Mouse (Mus musculus): ENCODE data around the gene Zg16.
"Not testable (repeated sequence)": the region's sequence is repeated elsewhere in the genome, so short reads cannot be mapped to it uniquely, and the experiment has no call there.

Gene Zg16

DNA sequence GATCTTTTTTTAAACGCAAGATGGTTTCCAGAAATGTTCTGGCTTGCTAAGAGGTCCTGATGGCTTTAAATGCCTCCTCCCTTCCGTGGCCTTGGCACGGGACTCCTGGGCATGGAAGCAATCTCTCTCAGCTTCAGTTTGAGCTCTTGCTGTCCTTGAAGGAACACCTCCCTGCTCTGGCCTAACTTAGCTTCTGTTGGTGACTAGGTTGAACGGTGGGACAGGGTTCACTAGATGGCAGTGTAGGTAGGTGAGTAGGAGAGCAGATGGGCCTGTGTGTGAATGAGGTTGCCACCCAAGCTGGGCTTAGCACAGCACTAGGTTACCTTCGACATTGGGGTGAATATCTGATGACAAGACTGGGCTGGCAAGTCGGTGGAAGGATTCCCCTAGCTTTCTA lies 16.8 kb upstream of the Zg16 start:
- no peak for DNase-seq

DNA sequence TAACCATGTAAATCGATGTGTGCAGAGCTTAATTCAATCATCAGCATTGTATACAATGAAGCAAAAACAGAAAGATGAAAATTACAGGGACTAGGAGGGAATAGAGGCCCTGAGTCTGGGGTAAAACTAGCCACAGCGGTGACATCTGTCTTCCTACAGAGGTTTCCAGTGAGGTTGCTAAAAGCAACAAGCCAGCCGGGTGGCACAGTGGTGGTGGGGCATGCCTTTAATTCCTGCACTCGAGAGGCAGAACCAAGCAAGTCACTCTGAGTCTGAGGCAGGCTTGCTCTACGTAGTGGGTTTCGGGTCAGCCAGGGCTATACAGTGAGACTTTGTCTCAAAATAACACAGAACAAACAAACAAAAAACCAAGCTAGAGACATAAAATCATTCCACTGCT lies 15.0 kb upstream of the Zg16 start:
- DNase-seq = no peak

DNA sequence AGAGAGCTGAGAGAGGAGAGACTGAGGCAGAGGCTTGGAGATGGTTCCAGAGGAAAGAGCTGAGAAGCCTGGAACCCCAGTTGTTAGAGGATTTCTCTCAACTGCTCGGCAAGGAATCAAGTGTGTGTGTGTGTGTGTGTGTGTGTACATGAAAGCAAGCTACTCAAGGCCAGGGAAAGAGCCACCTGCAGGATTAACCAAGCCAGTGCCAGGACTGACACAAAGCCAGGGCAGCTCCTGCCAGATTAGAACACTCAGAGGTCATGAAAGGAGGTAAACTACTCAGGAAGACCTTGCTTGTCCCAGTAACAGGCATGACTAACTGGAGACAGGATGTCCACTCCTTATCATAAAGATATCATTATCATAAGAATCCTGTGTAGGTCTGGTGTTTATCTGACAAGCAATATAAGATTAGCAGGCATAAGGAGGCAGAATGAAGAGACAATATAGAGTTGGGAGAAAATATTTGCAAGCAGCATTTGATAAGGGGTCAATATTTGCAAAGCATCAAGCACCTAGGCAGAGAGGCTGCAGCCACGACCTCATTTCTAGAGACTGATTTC lies 14.4 kb upstream of the Zg16 start:
- no peak for DNase-seq

DNA sequence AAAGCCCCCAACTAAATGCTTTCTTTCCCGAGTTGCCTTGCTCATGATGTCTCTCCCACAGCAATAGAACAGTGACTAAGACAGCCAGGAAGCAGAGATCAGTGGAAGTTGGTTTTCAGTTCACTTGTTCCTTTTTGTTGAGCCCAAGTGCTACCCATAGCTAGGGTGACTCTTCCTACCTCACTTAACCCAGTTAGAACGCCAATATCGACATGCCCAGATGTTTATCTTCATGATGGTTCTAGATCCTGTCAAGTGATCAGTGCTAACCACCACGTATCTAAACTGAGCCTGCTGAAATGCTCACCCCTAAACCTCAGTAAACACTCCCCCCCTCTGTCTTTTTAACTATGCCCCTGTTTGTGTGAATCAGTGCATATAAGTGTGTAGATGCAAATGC lies 12.4 kb upstream of the Zg16 start:
- no peak for DNase-seq

GRCm38 (mm10) chr7:127098950-127099349 lies 11.8 kb upstream of the Zg16 start:
- DNase-seq = no peak

DNA sequence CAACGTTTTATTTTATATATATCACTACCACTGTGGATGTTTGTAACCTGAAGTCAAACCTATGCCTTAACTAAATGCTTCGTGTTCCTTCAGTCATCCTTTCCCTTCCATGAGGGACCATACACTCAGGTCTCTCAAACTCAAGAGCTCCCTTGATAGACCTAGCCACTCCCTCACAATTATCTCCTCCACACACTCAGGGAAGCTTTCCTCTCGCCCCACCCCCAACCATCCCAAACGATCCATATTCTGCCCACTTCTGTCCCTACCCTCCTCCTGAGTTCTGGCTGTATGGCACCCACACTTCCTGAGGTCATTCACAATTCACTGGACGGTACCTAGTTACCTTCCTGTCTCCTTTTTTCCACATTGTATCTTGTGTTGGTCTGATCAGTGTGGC lies 11.4 kb upstream of the Zg16 start:
- DNase-seq = no peak

GRCm38 (mm10) chr7:127096456-127096855 lies 9.3 kb upstream of the Zg16 start:
- DNase-seq = no peak

- DNase-seq = no peak
Observed at GRCm38 (mm10) chr7:127093914-127094313, 6.8 kb upstream of the Zg16 start.

DNA sequence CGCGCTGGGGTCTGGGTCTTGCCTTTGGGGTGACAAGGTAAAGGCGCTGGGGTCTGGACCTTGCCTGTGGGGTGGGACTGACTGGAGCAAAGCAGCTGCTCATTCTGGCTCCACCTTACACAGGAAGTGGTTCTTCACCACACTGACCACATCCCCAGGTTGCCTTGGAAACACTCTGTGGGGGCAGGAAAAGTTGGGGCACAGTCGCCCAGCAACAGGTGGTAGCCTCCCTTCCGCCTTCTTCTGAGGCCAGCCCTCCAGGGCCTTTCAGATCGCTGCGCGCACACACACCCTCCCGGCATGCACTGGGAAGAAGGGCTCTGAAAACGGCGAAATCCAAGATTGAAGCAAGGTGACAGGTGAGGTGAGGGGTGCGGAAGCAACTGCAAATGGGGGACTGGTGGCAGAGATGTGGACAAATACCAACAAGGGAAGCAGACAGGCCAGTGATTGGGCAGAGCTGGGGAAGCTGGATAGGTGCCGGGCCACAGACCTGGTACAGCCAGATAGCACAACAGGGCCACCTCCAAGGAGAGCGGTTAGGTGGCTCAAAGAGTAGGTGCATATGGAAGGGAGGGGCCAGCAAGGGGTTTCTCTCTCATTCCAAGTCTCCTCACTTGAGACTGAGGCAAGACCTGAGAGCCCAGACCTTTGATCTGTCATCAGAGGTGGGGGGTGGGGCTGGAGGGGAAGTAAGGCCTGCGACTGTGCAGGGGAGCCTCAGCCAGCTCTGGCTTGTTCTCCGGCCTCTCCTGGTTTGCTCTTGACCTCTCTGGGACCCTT lies 4.2 kb upstream of the Zg16 start, which contains the start of gene AI467606:
Gene AI467606, plus strand, starts transcription at position 246 of the 783 bp plus-strand sequence.
- DNase-seq = no peak

GRCm38 (mm10) chr7:127090154-127091113 lies 3.3 kb upstream of the Zg16 start:
- no peak for DNase-seq

DNA sequence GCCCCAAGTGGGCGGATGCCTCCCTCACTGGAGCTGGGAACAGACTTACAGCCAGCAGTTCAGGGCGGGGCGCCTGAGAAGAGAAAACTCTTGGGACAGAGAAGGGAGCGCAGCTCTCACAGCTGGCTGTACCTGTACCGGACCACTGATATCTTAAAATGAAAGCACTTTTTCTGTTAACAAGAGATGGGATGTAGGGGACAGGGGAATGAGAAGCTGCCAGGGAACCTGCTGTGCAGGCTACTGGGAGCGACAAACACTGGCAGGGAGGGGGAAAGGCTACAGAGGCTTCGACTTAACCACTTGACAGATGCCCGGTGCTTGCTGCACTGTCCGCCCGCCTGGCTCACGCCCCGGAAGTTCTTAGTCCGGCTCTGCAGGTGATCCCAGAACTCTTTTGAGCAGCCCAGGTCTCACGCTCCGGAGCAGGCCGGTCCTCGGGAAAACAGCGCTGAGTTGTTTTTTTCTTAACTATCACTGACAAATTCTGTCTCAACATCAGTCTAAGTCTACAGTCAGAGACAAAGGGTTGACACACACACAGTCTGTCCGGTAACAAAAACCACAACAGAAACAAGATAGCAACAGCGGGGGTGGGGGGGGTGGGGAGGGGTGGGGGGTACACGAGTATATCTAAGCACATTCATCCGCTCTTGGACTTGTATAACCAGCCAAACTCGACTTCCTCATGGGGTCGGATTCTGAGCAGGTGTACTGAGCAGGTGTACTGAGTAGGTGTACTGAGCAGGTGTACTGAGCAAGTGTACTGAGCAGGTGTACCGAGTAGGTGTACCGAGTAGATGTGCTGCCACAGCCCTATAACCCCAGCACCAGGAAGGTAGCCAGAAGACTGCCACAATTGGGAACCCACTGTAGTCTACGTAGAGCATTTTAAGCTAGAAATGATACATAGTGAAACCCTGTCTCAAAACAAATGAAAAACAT lies 2.0 kb upstream of the Zg16 start:
- DNase-seq = no peak

DNA sequence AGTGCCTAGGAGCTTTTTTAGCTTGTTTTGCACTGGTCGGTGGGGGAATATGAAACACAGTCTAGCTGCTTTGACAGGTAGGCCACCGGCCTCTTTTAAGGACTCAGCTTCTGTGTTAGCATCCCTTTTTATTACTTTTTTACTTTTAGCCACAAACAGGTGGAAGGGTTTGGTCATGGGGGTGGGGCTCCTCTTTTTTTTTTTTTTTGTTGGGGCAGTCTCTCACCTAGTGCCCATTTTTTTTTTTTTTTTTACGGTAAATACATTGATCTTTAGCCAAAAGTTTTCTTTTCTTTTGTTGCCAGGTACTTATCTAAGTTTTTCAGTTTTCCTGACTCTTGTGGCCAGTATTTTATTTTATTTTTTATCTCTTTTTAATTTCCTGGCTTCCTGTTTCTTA lies 955 bp upstream of the Zg16 start:
- no peak for DNase-seq

DNA sequence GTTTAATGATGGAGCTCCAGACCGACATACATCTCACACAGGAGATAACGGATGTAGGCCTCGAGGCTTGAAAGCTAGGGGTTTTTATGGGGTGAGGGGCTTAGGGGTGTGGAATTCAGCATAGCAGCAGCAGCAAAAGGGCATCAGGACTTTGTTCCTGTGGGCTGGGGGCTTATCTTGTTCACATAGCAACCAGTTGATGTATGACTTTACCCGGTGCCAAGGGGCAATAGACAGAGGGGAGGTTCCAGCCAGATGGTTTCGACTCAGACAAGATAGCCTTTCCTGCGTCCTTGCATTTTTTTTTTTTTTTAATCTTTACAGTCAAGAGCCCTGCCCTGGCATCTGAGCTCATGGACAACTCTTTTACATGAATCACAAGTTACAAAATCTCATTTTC lies 1.4 kb downstream of the Zg16 start:
- DNase-seq = not testable (repeated sequence)

DNA sequence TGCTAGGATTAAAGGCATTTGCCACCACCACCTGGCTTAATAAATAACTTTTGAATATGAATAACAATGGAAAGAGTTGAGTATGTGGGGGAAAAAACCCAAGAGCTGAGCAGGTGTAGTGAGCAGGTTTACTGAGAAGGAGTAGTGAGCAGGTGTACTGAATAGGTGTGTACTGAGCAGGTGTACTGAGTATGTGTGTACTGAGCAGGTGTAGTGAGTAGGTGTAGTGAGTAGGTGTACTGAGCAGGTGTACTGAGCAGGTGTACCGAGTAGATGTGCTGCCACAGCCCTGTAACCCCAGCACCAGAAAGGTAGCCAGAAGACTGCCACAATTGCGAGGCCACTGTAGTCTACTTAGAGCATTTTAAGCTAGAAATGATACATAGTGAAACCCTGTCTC lies 2.3 kb downstream of the Zg16 start:
- DNase-seq = no peak

DNA sequence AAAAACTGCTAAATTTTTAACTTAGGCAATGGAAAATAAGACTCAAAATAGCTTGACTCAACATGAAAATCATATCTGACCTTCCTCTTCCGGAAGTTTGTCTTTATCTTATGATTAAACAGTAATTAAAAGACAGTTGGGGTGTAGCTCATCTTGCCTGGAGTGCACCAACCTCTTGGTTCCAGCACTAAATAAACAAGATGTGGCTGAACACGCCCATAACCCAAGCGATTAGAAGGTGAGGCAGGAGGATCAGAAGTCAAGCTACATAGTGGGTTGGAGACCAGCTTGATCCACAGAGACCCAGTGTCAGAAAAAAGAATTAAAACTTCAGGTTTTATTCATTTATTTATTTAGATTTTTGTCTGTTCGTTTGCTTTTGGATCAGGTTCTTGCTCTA lies 3.4 kb downstream of the Zg16 start:
- DNase-seq = no peak

GRCm38 (mm10) chr7:127082995-127083394 lies 4.1 kb downstream of the Zg16 start:
- DNase-seq = no peak

DNA sequence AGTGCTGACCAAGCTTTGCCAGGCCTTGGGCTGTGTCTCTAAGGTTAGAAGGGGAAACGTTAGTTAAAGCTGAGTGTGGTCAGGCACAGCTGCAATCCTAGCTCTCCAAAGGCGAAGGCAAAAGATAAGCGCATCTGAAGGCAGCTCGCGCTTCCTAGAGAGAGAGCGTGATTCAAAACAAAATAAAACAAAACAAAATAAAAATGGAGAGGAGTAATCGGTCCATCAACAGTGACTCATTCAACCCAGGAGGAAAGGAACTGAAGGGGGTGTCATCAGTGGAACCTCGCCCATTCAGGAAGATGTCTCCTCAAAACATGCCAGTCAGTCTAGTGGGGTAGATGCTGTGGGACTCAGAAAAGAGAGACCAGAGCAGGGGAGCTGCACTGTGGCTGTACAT lies 4.9 kb downstream of the Zg16 start:
- no peak for DNase-seq

- DNase-seq = no peak
Observed at GRCm38 (mm10) chr7:127080045-127080444, 7.1 kb downstream of the Zg16 start.

DNA sequence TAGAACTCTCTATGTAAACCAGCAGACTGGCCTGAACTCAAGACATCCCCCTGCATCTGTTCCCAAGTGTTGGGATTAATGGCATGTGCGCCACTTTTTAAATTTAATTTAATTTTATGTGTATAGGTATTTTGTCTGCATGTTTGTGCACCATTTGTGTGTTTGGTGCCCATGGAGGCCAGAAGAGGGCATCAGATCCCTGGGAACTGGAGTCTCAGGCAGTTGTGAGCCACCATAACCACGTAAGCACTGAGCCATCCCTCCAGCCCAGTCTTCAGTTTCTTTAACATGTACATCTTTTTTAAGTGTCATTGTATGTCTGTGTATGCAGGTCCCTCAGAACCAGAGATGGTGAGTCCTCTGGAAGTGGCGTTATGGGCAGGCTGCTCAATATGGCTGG lies 9.4 kb downstream of the Zg16 start:
- DNase-seq = no peak

- DNase-seq = no peak
Observed at GRCm38 (mm10) chr7:127076188-127076587, 10.9 kb downstream of the Zg16 start.

GRCm38 (mm10) chr7:127073221-127073620 lies 13.9 kb downstream of the Zg16 start:
- DNase-seq = no peak

- DNase-seq = no peak
Observed at GRCm38 (mm10) chr7:127070871-127071413, 16.2 kb downstream of the Zg16 start.
